Mouse (Mus musculus) olfactory bulb, adult 2 months (tissue): ENCODE results near the gene Fto.

Source experiments
- CTCF ChIP-seq: fragments of 200-500 bp; IDR thresholded peaks from 2 replicates; pipeline ENCODE4 v1.5.1; 2012; ENCODE audit warnings: low read depth, mild to moderate bottlenecking, low read length, moderate library complexity; ENCODE audit not compliant: insufficient read depth
- POLR2A ChIP-seq: fragments of 200-500 bp; IDR thresholded peaks from 2 replicates; pipeline ENCODE4 v1.6.1; 2012; ENCODE audit warnings: mild to moderate bottlenecking, low read depth, low read length, moderate library complexity; ENCODE audit not compliant: insufficient read depth

DNA sequence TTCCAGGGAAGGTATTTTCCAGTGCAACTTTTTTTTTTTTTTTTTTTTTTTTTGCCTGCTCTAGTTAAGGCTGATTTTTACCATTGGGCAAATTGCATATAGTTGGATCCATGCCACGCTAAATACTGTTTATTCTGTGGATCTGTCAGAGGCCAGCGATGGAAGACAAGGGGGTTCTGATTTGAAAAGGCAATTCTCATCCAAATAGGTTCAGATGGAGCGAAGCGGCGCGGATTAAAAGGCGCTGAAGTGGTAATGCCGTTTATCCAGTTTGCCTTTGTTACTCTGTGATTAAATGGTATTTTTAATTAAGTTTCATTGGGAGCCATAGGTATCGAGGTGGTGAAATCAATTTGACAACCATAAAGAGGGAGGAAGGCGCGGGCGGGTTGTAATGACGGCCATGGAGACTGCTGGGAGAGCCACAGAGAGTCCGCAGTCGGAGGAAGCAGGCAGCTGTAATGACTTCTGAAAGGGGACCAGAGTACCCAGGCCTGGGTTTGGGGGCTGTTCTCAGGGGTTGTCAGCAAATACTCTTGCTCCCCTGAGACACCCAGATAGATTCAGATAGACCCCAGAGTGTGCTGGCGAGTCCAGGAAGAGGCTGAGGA, 356.2 kb downstream of the Fto start:
- TF ChIP-seq POLR2A = no peak
- no peak for TF ChIP-seq CTCF
